Mouse (Mus musculus): ENCODE measurements around the gene Fut2.

DNA sequence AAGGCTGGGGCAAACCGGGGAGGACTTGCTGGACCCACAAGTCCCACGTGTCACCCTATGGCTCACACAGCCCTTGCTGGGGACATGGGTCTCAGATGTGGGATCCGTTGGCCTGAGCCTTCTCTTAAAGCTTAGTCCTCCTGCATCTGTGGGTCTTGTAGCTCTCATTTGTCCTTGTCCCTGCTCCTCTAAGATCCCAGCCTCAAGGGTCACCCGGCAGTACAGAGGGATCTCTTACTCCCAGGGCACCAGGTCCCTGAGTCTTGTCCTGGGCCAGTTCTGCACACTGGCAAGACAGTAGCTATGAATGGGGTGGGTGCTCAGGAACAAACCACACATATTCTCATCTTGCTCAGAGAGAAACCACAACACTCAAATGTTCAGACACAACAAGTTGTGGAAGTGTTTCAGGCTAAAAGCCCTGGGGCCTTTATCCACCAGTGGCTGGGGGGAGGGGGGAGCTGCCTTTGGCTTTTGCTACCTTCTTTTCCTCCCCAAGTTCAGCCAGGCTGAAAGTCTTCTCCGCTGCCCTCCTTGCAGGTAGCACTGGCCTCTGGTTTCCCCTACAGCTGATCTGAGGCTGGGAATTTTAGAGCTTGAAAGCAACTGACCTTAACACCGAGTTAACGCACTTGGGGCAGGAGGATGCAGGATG, 17.3 kb upstream of the Fut2 start, which contains the start of gene Ntn5:
- TF ChIP-seq CTCF (conservative IDR thresholded peaks at IDR 0.05; ENCODE audit: low read length) (no peak), NANOG (IDR thresholded peaks at IDR 0.05; ENCODE audit: borderline replicate concordance, low read length) (no peak)
